Mouse (Mus musculus) myocyte (in vitro differentiated cells): ENCODE measurements at regions not wholly inside any gene's neighbourhood (a gene's known extent, or its start where the extent isn't known, plus 50 kb on each side); places are given as distances from the start of the nearest gene placed in this dataset.

Experiments used
- H3K27me3 ChIP-seq: one replicate; pipeline ENCODE4 v1.6.1; 2011; ENCODE audit not compliant: control insufficient read depth, insufficient read depth, insufficient read length
- H3K36me3 ChIP-seq: one replicate; pipeline ENCODE4 v1.6.1; 2011; ENCODE audit not compliant: control insufficient read depth, insufficient read depth
- H3K4me2 ChIP-seq: one replicate; pipeline ENCODE4 v1.6.1; 2011; ENCODE audit warnings: low read depth, control low read depth
- H3K4me3 ChIP-seq: one replicate; pipeline ENCODE4 v1.5.1; 2011; ENCODE audit warnings: mild to moderate bottlenecking, control low read depth, moderate library complexity
- H3K79me2 ChIP-seq: one replicate; pipeline ENCODE4 v1.6.1; 2011; ENCODE audit not compliant: control insufficient read depth, insufficient read depth
- H3ac ChIP-seq: one replicate; pipeline ENCODE4 v1.6.1; 2011; ENCODE audit not compliant: control insufficient read depth, insufficient read length
- CEBPB ChIP-seq: IDR thresholded peaks from 2 replicates; pipeline ENCODE4 v1.6.1; 2011; ENCODE audit warnings: mild to moderate bottlenecking, moderate library complexity; ENCODE audit not compliant: poor library complexity, insufficient read depth, severe bottlenecking
- E2F4 ChIP-seq: IDR thresholded peaks from one replicate; pipeline ENCODE4 v1.6.1; 2011; ENCODE audit warnings: mild to moderate bottlenecking, control low read depth, moderate library complexity; ENCODE audit not compliant: insufficient read depth
- MAX ChIP-seq: IDR thresholded peaks from one replicate; pipeline ENCODE4 v1.6.1; 2011; ENCODE audit warnings: low read depth, mild to moderate bottlenecking, control low read depth
- MYOD1 ChIP-seq, 3 experiments: IDR thresholded peaks; one replicate each; pipeline ENCODE4 v1.6.1; 2011; ENCODE audit warnings: control low read depth in 2 of 3, low read depth in 2 of 3, mild to moderate bottlenecking in 2 of 3, moderate library complexity in 1 of 3; ENCODE audit not compliant: insufficient read length in 2 of 3, control insufficient read depth in 1 of 3
- MYOG ChIP-seq, 3 experiments: IDR thresholded peaks; one replicate each; pipeline ENCODE4 v1.6.1; 2011; ENCODE audit warnings: control low read depth in 2 of 3, low read depth in 2 of 3, mild to moderate bottlenecking in 2 of 3; ENCODE audit not compliant: insufficient read length in 2 of 3, control insufficient read depth in 1 of 3, insufficient read depth in 1 of 3
- POLR2A ChIP-seq: IDR thresholded peaks from one replicate; pipeline ENCODE4 v1.6.1; 2011; ENCODE audit warnings: low read depth, mild to moderate bottlenecking, control low read depth, moderate library complexity; ENCODE audit not compliant: insufficient read length
- POLR2AphosphoS2 ChIP-seq: IDR thresholded peaks from one replicate; pipeline ENCODE4 v1.6.1; 2011; ENCODE audit warnings: low read depth, control low read depth; ENCODE audit not compliant: insufficient read length
- REST ChIP-seq: IDR thresholded peaks from one replicate; pipeline ENCODE4 v1.6.1; 2011; ENCODE audit warnings: mild to moderate bottlenecking, control low read depth, moderate library complexity; ENCODE audit not compliant: insufficient read depth, insufficient read length
- SRF ChIP-seq: IDR thresholded peaks from one replicate; pipeline ENCODE4 v1.6.1; 2011; ENCODE audit warnings: low read depth; ENCODE audit not compliant: control insufficient read depth, insufficient read length
- TCF12 ChIP-seq: IDR thresholded peaks from one replicate; pipeline ENCODE4 v1.6.1; 2011; ENCODE audit warnings: mild to moderate bottlenecking, control low read depth; ENCODE audit not compliant: poor library complexity, insufficient read depth, severe bottlenecking
- TCF3 ChIP-seq: IDR thresholded peaks from one replicate; pipeline ENCODE4 v1.6.1; 2011; ENCODE audit warnings: low read depth, control low read depth; ENCODE audit not compliant: insufficient read length
- USF1 ChIP-seq: IDR thresholded peaks from one replicate; pipeline ENCODE4 v1.6.1; 2011; ENCODE audit warnings: low read depth, mild to moderate bottlenecking, control low read depth, moderate library complexity

- no peak for TF ChIP-seq MAX
- TF ChIP-seq USF1 = no peak
- TF ChIP-seq TCF3 = no peak
- no peak for TF ChIP-seq TCF12
- no peak for TF ChIP-seq REST
- no peak for TF ChIP-seq CEBPB
- no peak for TF ChIP-seq POLR2AphosphoS2
- TF ChIP-seq MYOG (IDR thresholded peaks at IDR 0.05; ENCODE audit: control insufficient read depth in 1 of 3, insufficient read depth in 1 of 3, insufficient read length in 2 of 3, low read depth in 2 of 3) = no peak
- Histone ChIP-seq H3K4me3 (no peak overlapping the region), H3K36me3 (no peaks in the 10 kb centered on the region), H3ac (no peak overlapping the region), H3K27me3 (peaks cover 33% of the 10 kb centered on the region), H3K4me2 (no peak overlapping the region), H3K79me2 (no peaks in the 10 kb centered on the region)
These were observed 139.5 kb upstream of the Slc22a22 start for GRCm38 (mm10) chr15:57616880-57617391.

GRCm38 (mm10) chr15:57610006-57610405 is 132.6 kb upstream of the Slc22a22 start:
- H3ac ChIP-seq = no peak overlapping the region
- H3K4me2 ChIP-seq = no peak overlapping the region
- TF ChIP-seq SRF (no peak), TCF3 (no peak), REST (no peak), E2F4 (no peak), CEBPB (no peak), USF1 (no peak), POLR2AphosphoS2 (no peak), MYOG (IDR thresholded peaks at IDR 0.05; ENCODE audit: control insufficient read depth in 1 of 3, insufficient read depth in 1 of 3, insufficient read length in 2 of 3, low read depth in 2 of 3) (no peak), TCF12 (no peak), MYOD1 (IDR thresholded peaks at IDR 0.05; ENCODE audit: control insufficient read depth in 1 of 3, insufficient read length in 2 of 3, low read depth in 2 of 3) (no peak), MAX (no peak), POLR2A (no peak)
- peaks cover 26% of the 10 kb centered on the region for H3K27me3 ChIP-seq
- no peaks in the 10 kb centered on the region for H3K36me3 ChIP-seq
- no peak overlapping the region for H3K4me3 ChIP-seq
- H3K79me2 ChIP-seq = no peaks in the 10 kb centered on the region

GRCm38 (mm10) chr15:57608519-57608918 is 131.1 kb upstream of the Slc22a22 start:
- Histone ChIP-seq H3K27me3 (peaks cover 29% of the 10 kb centered on the region), H3K79me2 (no peaks in the 10 kb centered on the region), H3K4me2 (no peak overlapping the region), H3ac (no peak overlapping the region), H3K4me3 (no peak overlapping the region), H3K36me3 (no peaks in the 10 kb centered on the region)
- no peak for TF ChIP-seq MAX
- no peak for TF ChIP-seq MYOD1 (IDR thresholded peaks at IDR 0.05; ENCODE audit: control insufficient read depth in 1 of 3, insufficient read length in 2 of 3, low read depth in 2 of 3)
- TF ChIP-seq POLR2AphosphoS2 = no peak
- TF ChIP-seq REST = no peak
- no peak for TF ChIP-seq CEBPB
- no peak for TF ChIP-seq POLR2A
- TF ChIP-seq TCF12 = no peak

- Histone ChIP-seq H3ac (no peak overlapping the region), H3K27me3 (peaks cover 22% of the 10 kb centered on the region), H3K4me3 (no peak overlapping the region), H3K4me2 (peak overlapping the region; percentile 45), H3K79me2 (no peaks in the 10 kb centered on the region), H3K36me3 (no peaks in the 10 kb centered on the region)
- TF ChIP-seq MYOD1 (IDR thresholded peaks at IDR 0.05; ENCODE audit: control insufficient read depth in 1 of 3, insufficient read length in 2 of 3, low read depth in 2 of 3) (no peak), MYOG (IDR thresholded peaks at IDR 0.05; ENCODE audit: control insufficient read depth in 1 of 3, insufficient read depth in 1 of 3, insufficient read length in 2 of 3, low read depth in 2 of 3) (no peak), TCF12 (no peak), SRF (no peak), E2F4 (no peak), POLR2A (no peak), CEBPB (no peak), POLR2AphosphoS2 (no peak), REST (no peak), USF1 (no peak)
These were observed 123.1 kb upstream of the Slc22a22 start for GRCm38 (mm10) chr15:57600562-57600961.

- H3K36me3 ChIP-seq = no peaks in the 10 kb centered on the region
- H3ac ChIP-seq = no peak overlapping the region
- peaks cover 6% of the 10 kb centered on the region for H3K27me3 ChIP-seq
- no peak overlapping the region for H3K4me3 ChIP-seq
- H3K79me2 ChIP-seq = no peaks in the 10 kb centered on the region
- no peak overlapping the region for H3K4me2 ChIP-seq
- TF ChIP-seq MYOD1 (IDR thresholded peaks at IDR 0.05; ENCODE audit: control insufficient read depth in 1 of 3, insufficient read length in 2 of 3, low read depth in 2 of 3) (peak in 2 of 3 experiments; percentile 40 to 51), TCF3 (no peak), MYOG (IDR thresholded peaks at IDR 0.05; ENCODE audit: control insufficient read depth in 1 of 3, insufficient read depth in 1 of 3, insufficient read length in 2 of 3, low read depth in 2 of 3) (peak; percentile 30 to 87 (median 62)), TCF12 (peak; percentile 18)
These were observed 116.0 kb upstream of the Slc22a22 start for GRCm38 (mm10) chr15:57593326-57594004.
